Mouse (Mus musculus) gonadal fat pad, adult 2 months (tissue): ENCODE measurements around the gene Ccdc148. TPM values are rescaled to one million over a fixed set of nuclear protein-coding genes. Genes with fewer than 3 reads are reported as not detected.

ENCODE experiments used
- DNase-seq: peaks from one replicate; pipeline ENCODE4 v3.0.0-alpha.2; 2012; ENCODE audit warnings: low read depth
- polyA plus RNA-seq: library from polyadenylated mRNA; depleted of rRNA; stranded (reverse); fragments of >200 nt; gene quantifications from 2 replicates; pipeline ENCODE4 v1.2.3, GENCODE M21; 2012; rRNA removed

Gene Ccdc148
- polyA plus RNA-seq, 1 experiment: 0.27 TPM

GRCm38 (mm10) chr2:58786177-58786576 is 374.3 kb downstream of the Ccdc148 start:
- no peak for DNase-seq

DNA sequence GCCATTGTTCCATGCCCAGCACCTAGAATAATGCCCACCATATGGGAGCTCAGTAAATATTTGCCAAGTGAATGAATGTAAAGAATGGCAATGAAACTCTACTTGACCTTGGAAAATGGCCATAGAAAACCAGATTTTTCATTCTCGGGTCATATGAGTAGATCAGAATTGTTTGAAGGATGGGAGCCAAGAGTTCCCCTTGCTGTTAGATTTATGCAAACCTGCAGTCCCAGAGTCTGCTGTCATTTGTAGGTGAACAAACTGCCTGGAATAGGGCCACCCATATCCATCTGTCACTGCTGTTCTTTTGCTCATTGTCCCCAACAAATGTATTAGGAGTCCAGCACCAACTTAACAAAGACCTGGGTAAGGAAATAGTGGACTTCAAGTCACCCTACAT is 377.0 kb downstream of the Ccdc148 start:
- DNase-seq: no peak

DNA sequence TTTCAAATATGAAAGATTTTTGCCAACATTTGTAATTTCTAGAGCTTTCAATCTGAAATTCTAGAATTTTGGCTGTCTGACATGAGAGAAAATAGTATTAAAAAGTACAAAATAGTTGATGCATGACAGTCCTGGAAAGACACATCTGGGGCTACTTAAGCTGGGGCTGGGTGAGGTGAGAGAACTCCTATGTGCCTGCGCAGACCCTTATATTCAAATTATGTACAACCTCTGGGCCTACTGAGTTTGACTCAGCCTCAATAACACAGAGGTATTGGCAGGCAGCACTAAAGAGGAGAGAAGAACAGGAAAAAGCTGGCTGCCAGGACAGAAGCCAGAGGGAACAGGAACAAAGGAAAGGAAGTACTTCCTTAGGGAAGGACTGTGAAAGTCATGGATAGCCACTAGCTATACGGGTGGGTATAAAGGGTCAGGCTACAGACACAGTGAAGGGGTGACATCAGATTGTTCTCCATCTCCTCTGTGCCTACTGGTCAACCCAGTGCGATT is 381.4 kb downstream of the Ccdc148 start:
- no peak for DNase-seq

GRCm38 (mm10) chr2:58773833-58774232 is 386.6 kb downstream of the Ccdc148 start:
- DNase-seq: no peak

Other genes with a start within 250 kb of the Ccdc148 start
- gene Pkp4, start 167 bp upstream of the Ccdc148 start, polyA plus RNA-seq: 52.7 and 55.5 TPM in 2 replicates